Mouse (Mus musculus): ENCODE data around the gene Dntt. TPM values are rescaled to one million over a fixed set of nuclear protein-coding genes. Genes with fewer than 3 reads are reported as not detected.

Gene Dntt
- total RNA-seq, 2 experiments from 2014 or later, result not detected

DNA sequence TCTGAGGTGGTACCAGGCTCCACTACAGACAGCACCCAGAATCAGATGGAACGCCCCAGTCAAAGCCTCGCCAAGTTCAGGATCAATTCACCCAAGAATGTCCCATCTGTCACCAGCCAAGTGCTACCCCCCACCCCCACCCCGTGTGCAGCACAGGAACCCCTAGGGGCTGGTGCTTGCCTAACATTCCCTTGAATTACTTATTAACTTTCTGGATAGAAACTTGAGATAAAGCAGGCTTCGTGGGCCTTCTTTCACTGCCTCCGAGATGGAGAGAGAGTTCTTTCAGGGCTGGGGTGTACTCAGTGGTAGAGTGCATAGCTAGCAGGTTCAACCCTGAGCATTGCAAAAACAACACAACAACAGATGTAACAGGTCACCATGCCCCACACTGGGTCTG is 23.2 kb downstream of the Dntt start:
- DNase-seq, result no peak
- intact Hi-C loops (cut with DNase I), result no loop called here

- intact Hi-C loops (cut with DNase I), result no loop called here
- DNase-seq, result peak in 1 of 2 experiments; percentile 16
Observed at GRCm38 (mm10) chr19:41053530-41053929, 24.5 kb downstream of the Dntt start.

- intact Hi-C loops (cut with DNase I), result no loop called here
- no peak for DNase-seq
Observed at GRCm38 (mm10) chr19:41054702-41055101, 25.6 kb downstream of the Dntt start.

DNA sequence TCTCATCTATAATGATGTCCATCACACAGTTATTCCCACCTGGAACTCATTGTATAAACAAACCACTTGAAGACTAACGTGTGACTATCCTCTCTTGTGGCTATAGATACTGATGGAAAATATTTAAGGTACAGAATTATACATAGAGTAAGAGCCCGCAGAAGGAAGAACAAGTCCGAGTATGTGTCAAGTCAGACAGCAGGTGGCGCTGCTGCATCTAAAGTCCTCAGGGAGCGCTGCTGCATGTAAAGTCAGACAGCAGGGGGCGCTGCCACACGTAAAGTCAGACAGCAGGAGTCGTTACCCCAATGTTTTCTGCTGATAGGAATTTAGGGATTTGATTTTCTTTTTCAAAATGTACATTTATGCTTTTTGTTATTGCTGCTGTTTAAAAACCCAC is 42.4 kb downstream of the Dntt start:
- intact Hi-C loops (cut with DNase I), result no loop called here

GRCm38 (mm10) chr19:41073746-41074455 is 44.8 kb downstream of the Dntt start:
- DNase-seq, result no peak
- intact Hi-C loops (cut with DNase I), result no loop called here

More for the DNA sequence above, 42.4 kb downstream of the Dntt start:
- peak; percentile 88 to 91 for DNase-seq

GRCm38 (mm10) chr19:41076906-41077305 is 47.8 kb downstream of the Dntt start, which contains the start of gene Opalin:
Opalin (minus strand) TSS chr19:41077113.
- no peak for DNase-seq
- intact Hi-C loops (cut with DNase I), result no loop called here

- intact Hi-C loops (cut with DNase I), result no loop called here
Observed at GRCm38 (mm10) chr19:41081589-41081988, 52.5 kb downstream of the Dntt start.

GRCm38 (mm10) chr19:41083646-41084045 is 54.6 kb downstream of the Dntt start:
- no peak for DNase-seq
- intact Hi-C loops (cut with DNase I), result no loop called here

More at GRCm38 (mm10) chr19:41081589-41081988, 52.5 kb downstream of the Dntt start:
- no peak for DNase-seq

GRCm38 (mm10) chr19:41086289-41086688 is 57.2 kb downstream of the Dntt start:
- intact Hi-C loops (cut with DNase I), result loop anchor here (2.0 to 5.0 kb wide), 3 partner anchors 121 to 676 kb away; partner anchors contain the start of gene Tll2

GRCm38 (mm10) chr19:41086700-41087099 is 57.6 kb downstream of the Dntt start:
- intact Hi-C loops (cut with DNase I), result loop anchor here (2.0 to 5.0 kb wide), 3 partner anchors 121 to 676 kb away; partner anchors contain the start of gene Tll2
- peak; percentile 67 to 73 for DNase-seq

More at GRCm38 (mm10) chr19:41086289-41086688, 57.2 kb downstream of the Dntt start:
- no peak for DNase-seq

- no peak for DNase-seq
- intact Hi-C loops (cut with DNase I), result loop anchor here (2.0 to 5.0 kb wide), 3 partner anchors 119 to 674 kb away; partner anchors contain the start of gene Tll2
Observed at GRCm38 (mm10) chr19:41087901-41088300, 58.8 kb downstream of the Dntt start.

DNA sequence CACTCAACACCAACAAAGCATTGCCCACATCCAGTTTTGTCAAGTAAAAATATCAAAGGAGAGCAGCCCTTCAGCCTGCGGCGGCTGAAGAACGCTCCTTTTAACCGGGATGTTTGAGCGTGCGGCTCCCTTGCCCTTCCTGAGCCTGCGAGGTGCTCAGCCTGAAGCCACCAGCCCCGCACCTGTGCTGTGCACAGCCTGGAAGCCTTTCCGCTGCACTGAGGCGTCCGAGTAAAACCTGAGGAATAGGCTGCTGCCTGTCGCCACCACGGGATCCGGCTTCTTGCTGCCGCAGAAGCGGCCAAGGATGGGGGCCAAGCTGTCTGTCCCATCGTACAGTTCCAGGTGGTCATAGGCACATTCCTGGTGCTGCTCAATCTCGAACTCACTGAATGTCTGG is 59.4 kb downstream of the Dntt start:
- intact Hi-C loops (cut with DNase I), result loop anchor here (5.0 kb wide), 2 partner anchors 119 to 674 kb away; partner anchors contain the start of gene Tll2
- DNase-seq, result no peak

- peak; percentile 63 to 64 for DNase-seq
- intact Hi-C loops (cut with DNase I), result loop anchor here (5.0 kb wide), 2 partner anchors 117 to 672 kb away; partner anchors contain the start of gene Tll2
Observed at GRCm38 (mm10) chr19:41089833-41090232, 60.8 kb downstream of the Dntt start.

DNA sequence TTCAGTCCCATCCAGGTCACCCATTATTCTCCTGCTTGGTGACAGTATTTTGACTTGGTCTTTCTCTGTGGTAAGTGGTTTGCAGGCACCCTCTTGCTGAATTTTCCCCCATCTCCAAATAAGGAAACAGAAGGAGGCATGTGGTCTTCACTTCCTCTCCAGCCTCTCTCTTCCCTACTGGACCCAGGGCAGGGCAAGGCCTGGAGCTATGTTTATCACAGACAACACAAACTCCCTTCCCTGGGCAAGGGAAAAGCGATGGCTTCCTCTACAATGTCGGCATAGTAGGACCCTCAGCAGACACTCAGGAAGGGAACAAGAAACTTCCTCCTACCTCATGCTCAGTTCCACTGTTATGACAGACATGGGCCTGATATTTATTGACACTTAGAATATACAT is 62.8 kb downstream of the Dntt start:
- intact Hi-C loops (cut with DNase I), result no loop called here
- DNase-seq, result no peak

GRCm38 (mm10) chr19:41097038-41097437 is 68.0 kb downstream of the Dntt start:
- intact Hi-C loops (cut with DNase I), result no loop called here
- no peak for DNase-seq

- no peak for DNase-seq
- intact Hi-C loops (cut with DNase I), result no loop called here
Observed at GRCm38 (mm10) chr19:41100863-41101262, 71.8 kb downstream of the Dntt start.

GRCm38 (mm10) chr19:41101390-41101789 is 72.3 kb downstream of the Dntt start:
- intact Hi-C loops (cut with DNase I), result no loop called here
- peak; percentile 71 to 78 for DNase-seq

DNA sequence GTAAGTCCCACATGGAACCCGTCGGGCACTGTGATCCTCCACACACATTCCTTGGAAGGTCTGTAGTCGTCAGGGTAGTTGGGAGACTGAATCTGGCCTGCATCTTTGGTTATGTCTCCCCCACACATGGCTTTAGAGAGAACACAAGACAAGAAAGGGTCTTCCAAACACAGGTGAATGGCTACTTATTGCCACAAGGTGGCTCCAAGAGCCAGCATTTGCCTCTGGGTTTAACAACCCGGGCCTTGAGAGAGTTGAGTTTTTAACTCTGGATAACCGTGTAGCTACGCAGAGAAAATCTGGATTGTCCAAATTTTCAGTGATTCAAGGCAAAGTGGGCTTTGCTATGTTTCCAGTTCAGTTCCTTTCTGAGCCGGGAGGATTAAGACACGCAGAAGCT is 75.8 kb downstream of the Dntt start:
- peak in 1 of 2 experiments; percentile 35 for DNase-seq
- intact Hi-C loops (cut with DNase I), result loop anchor here (1.0 to 5.0 kb wide), 3 partner anchors 47 to 139 kb away; no protein-coding TSS in a partner anchor

DNA sequence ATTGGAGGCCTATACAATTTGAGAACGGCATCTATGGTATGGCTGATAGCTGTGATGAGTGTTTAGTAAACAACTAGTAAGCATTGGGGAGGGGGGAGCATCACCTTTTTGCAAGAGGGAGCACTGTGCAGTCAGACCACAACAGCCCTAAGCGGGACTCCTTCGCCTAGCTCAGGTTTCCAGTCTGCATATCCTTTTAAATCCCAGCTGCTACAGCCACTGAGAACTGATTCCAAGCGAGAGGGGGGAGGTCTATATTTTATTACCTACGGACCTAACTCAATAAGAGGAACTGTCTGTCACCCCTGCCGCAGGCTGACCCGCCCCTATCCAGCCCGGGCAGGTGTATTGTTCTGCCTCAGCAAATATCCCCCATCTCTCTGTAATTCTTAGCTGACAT is 78.5 kb downstream of the Dntt start:
- intact Hi-C loops (cut with DNase I), result loop anchor here (5.0 kb wide), 1 partner anchor 45 kb away; no protein-coding TSS in a partner anchor
- no peak for DNase-seq

DNA sequence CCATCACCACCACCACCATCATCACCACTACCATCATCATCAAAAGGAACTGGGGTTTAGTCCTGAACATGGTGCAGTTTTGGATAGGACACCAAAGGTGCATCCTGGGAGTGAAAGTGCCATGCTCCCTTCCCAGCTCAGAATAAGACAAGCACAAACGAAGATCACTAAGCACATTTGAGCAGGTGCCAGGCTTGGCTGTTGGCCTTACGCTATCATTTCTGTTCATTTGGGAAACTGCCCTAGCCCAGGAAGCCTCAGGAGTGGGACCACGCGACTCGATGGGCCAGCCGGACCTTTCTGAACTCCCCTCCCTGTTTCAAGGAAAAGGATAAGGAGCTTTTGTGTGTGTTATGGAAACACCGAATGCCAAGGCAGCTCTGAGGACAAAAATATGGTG is 79.6 kb downstream of the Dntt start:
- intact Hi-C loops (cut with DNase I), result loop anchor here (5.0 kb wide), 1 partner anchor 44 kb away; no protein-coding TSS in a partner anchor
- no peak for DNase-seq
